Mouse (Mus musculus) brain, embryonic 14.5 days (tissue): ENCODE data around the gene Naip2.

Experiments
- CTCF ChIP-seq: fragments of 200-500 bp; IDR thresholded peaks from 2 replicates; pipeline ENCODE4 v1.5.1; 2012; ENCODE audit warnings: inconsistent platforms, mild to moderate bottlenecking, moderate library complexity, borderline replicate concordance; ENCODE audit not compliant: insufficient read depth, insufficient read length; ENCODE audit errors: extremely low read depth
- POLR2A ChIP-seq: fragments of 200-500 bp; IDR thresholded peaks from 2 replicates; pipeline ENCODE4 v1.6.1; 2012; ENCODE audit warnings: mild to moderate bottlenecking, inconsistent platforms, borderline replicate concordance; ENCODE audit not compliant: poor library complexity, insufficient read depth, insufficient read length, severe bottlenecking; ENCODE audit errors: extremely low read depth

DNA sequence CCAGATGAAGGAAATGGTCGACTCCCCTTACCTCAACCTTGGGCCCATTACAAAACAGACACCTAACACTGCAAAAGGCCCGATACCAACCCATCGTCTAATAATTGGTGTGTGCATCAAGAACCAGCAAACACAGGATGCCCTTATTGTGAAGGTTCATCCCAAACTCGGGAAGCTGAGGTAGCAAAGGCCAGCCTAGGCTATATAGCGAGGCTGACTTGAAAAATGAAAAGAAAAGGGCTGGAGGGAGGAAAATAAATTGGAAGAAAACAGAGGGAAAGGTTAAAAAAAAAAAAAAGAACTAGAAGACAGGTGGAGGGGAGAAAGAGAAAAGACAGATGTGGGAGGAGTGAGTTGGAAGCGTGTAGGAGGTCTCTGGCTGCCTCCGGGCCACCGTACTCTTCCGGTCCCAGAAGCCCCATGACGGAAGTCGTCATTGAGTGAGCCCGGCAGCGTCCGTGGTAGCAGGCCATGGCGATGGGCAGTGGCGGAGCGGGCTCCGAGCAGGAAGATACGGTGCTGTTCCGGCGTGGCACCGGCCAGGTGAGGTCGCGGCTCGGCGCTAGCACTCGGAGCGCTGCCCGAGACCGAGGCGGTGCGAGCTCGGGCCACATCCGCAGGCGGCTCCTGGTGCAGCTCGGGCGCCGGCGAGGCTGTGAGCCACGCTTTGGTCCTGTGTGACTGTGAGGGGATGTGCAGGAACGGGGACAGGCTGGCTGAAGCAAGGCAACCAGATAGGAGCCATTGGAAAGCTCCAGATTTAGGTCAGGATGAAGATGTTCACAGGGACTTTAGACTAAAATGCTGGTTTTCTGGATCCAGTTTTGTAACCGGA lies 77.3 kb downstream of the Naip2 start, which contains the start of gene Smn1:
- TF ChIP-seq CTCF (no peak), POLR2A (peak; percentile 60; the same call in 1 of the 2 replicates)
